Mouse (Mus musculus) heart, postnatal 14 days (tissue): ENCODE data around the gene Bmp4. TPM values are rescaled to one million over a fixed set of nuclear protein-coding genes. Genes with fewer than 3 reads are reported as not detected.

ENCODE experiments used
- DNase-seq, 2 experiments: peaks; one replicate each; pipeline ENCODE4 v3.0.0; 2021 to 2022
- intact Hi-C: fragments of 180-260 bp; cut with DNase I; formaldehyde crosslinking; loops from one replicate; pipeline ENCODE4 v1.15.1; 2025
- total RNA-seq, 2 experiments: library from RNA; stranded (reverse); gene quantifications; 2 replicates each; pipeline ENCODE4 v1.2.3; 2021

Gene Bmp4
- total RNA-seq, 2 experiments from 2014 or later: 12.1 to 15.4 TPM

- intact Hi-C loops: loop anchor here (5.0 to 10.0 kb wide), 8 partner anchors 70 to 510 kb away; no protein-coding TSS in a partner anchor
- peak; percentile 88 to 89 for DNase-seq
Observed at GRCm38 (mm10) chr14:46387357-46387671, 3.2 kb downstream of the Bmp4 start.

DNA sequence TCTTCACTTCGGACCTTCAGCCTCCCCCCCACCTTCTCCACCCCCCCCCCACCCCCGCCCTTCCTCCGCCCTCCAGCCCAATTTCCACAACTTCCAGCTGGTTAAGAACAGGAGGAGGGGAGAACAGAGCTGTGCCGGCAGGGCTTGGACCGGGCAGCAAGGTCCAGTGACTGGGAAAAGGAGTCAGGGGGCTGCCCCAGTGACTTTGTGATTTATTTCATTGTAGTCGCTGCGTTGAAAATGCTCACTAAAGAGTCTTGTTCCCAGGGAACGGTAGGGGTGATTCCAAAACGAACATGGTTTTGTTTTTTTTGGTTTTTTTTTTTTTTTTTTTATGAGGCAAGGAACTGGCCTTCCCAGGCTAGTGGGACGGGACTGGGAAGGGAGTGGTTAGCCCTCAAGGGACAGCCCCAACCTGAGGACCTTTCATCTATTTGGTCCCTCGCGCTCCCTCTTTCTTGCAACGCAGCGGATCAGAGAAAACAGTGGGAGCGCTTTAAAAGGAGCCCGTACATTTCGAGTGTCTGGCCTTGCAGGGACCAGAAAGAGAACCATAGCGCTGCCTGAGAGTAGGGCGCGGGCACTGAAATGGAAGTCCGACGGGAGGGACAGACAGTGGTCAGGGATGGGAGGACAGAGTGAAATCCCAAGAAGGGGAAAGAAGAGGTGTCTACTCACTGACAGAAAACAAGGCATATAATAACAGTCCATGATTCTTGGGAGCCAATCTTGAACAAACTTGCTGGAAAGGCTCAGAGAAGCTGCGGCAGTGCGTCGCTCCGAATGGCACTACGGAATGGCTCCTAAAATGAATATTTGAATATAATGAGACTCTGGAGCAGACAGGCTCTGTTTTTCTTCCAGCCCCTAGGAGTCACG, 3.8 kb downstream of the Bmp4 start:
- DNase-seq: peak; percentile 37 to 43
- intact Hi-C loops: loop anchor here (5.0 to 10.0 kb wide), 8 partner anchors 69 to 509 kb away; no protein-coding TSS in a partner anchor

GRCm38 (mm10) chr14:46385701-46386477, 4.6 kb downstream of the Bmp4 start:
- intact Hi-C loops: loop anchor here (5.0 to 10.0 kb wide), 8 partner anchors 69 to 509 kb away; no protein-coding TSS in a partner anchor
- DNase-seq: peak in 1 of 2 experiments; percentile 15

DNA sequence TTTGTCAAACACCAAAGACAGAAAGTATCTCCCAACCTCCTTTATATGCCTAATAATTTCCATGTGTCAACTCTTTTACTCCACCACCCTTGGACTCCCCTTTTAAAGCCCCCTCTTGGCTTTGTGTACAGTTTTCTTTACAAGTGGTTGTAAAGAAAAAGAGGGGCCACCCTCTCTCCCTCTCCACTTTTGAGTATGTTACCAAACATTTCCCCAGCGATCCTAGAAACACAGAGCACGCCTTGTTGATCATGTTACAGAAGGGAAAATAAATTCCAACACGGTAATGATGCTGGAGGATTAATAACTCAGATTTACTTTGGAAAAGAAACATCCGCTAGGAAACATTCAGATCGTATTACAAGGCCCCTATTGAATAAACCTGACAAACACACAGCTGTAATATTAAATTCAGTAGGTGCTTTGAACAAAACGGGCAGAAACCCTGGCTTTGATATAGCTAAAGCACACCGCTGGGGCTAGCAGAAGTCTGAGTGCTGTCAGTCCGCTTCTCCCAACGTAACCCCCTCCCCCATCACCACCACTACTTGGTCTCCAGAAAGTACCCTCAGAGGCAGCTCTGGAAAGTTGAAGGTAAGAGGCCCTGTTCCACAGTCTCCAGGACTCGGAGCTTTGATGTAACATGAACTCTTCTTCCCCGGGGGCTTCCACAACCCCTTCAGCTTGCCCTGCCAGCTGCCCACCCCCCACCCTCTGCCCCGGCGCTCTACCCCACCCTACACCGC, 5.3 kb downstream of the Bmp4 start:
- intact Hi-C loops: loop anchor here (5.0 to 10.0 kb wide), 8 partner anchors 68 to 508 kb away; no protein-coding TSS in a partner anchor
- DNase-seq: no peak

DNA sequence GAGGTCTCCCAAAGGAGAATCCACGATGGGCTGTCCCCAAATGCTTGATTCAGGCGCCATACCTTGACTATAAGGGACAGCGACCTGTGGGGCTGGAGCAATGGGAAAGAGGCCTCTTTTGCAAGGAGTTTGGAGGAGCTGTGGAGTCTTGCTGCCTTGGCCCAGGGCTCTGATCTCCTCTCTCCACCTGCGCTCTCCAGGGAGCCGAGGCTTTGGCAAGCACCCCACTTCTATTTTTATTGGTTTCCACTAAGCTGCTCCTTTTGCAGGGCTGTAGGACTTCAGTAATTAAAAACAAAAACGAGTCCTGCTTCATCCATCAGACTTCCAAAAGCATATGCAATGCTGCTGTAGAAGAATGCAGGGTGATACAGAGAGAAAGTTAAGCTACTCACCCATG, 9.0 kb downstream of the Bmp4 start:
- DNase-seq: peak; percentile 51 to 54
- intact Hi-C loops: loop anchor here (10.0 kb wide), 2 partner anchors 237 to 307 kb away; no protein-coding TSS in a partner anchor

- DNase-seq: peak; percentile 29 to 40
- intact Hi-C loops: loop anchor here (10.0 kb wide), 2 partner anchors 236 to 306 kb away; no protein-coding TSS in a partner anchor
Observed at GRCm38 (mm10) chr14:46380286-46380721, 10.2 kb downstream of the Bmp4 start.

- no peak for DNase-seq
- intact Hi-C loops: no loop called here
Observed at GRCm38 (mm10) chr14:46379285-46379684, 11.2 kb downstream of the Bmp4 start, which contains the start of gene Gm15217. TSS of gene Gm15217 (plus strand) at chr14:46379414.

DNA sequence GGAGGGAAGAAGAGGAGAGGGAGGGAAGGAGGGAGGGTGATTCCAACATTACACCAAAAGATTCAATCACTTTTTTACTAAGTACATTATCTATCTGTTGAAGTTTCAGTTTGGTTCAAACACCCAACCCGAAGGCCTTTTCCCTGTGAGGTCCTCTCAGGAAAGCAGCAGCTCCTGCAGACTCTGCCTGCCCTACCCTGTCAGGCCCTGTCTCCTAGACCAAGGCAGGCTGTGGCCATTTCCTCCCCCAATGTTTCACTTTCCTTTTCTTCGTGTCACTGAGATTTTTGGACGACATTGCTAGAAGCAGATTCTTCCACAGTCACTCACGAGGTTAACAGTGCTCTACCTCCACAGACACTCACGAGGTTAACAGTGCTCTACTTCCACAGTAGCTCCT, 14.7 kb downstream of the Bmp4 start:
- intact Hi-C loops: no loop called here

GRCm38 (mm10) chr14:46372452-46372851, 18.0 kb downstream of the Bmp4 start:
- intact Hi-C loops: no loop called here
- DNase-seq: no peak

More for the DNA sequence above, 14.7 kb downstream of the Bmp4 start:
- no peak for DNase-seq

- no peak for DNase-seq
- intact Hi-C loops: no loop called here
Observed at GRCm38 (mm10) chr14:46363209-46363608, 27.3 kb downstream of the Bmp4 start.

GRCm38 (mm10) chr14:46357696-46358095, 32.8 kb downstream of the Bmp4 start:
- intact Hi-C loops: no loop called here

DNA sequence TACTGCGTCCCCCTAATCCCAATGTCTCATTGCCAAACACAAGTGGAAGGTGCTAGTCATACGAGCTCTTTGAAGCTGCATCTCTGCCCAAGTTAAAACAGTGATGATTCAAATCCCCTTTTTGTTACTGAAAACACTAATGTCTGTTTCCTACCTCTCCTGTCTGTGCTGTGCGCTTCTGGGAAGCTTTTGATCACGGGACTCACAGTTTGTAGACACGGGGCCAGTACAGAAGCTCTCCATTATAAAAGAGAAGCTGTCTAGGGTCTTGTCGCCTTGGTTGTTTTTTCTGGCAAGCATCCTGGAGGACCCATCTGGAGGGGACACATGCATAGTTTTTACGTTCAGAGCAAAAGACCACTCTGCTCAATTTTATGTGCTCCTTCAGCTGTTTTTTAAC, 33.2 kb downstream of the Bmp4 start:
- intact Hi-C loops: no loop called here

More at GRCm38 (mm10) chr14:46357696-46358095, 32.8 kb downstream of the Bmp4 start:
- no peak for DNase-seq

DNA sequence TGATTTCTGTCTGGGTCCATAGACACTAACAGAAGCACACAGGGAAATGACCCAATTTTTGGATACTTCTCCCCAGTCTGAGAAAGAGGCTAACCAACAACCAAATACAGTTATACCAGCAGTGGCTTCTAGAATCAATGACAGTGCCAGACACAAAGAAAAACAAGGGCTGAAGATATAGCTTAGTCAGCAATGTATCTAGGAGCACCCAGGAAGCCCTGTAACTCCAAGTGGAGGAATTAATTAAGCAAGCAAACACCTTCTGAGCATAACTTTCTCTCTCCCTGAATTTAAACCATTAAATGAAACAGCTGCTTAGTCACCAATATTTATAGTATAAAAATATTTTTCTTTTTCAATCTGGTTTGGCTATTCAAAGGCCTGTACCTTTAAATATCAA, 45.7 kb downstream of the Bmp4 start:
- intact Hi-C loops: no loop called here
- no peak for DNase-seq

More for the DNA sequence above, 33.2 kb downstream of the Bmp4 start:
- no peak for DNase-seq

DNA sequence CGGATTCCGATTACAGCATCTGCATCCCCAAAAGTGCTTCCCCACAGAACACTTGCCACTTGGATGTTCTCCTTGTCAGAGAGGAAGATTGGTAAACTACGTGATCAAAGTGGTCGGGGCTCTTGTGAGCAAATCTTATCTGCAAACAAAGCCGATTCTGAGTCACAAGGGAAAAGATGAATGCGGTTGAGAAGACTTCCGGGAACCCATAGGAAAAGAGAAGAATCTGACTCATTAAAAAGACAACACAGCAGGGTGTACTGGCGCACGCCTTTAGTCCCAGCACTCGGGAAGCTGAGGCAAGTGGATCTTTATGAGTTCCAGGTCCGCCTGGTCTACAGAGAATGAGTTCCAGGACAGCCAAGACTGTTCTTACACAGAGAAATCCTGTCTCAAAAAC, 51.7 kb downstream of the Bmp4 start:
- intact Hi-C loops: no loop called here
- no peak for DNase-seq

Other genes starting within 250 kb of the Bmp4 start
- gene Gm15217, start 11.3 kb downstream of the Bmp4 start, total RNA-seq: not detected